ENCODE assay signal across 12 mouse cellular contexts in the genomic region with DNA sequence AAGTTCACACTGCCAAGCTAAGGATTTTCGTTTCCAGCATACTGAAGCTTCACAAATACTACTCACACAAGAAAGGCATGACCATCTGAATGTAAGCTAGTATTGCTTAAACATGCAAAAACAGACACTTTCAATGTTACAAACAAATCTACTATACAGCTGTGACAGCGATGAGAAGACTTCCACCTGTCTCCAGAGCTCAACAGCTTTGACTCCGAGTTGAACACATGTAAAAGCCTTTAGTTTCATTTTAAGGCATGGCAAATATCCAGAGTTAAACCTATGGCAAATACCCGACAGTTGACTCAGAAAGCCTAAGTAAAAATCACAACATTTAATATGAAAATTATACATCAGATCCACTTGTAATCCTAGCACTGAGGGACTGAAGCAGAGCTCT. TPM values are rescaled to one million over a fixed set of nuclear protein-coding genes. Genes with fewer than 3 reads are reported as not detected.
"Had no signal": no experiment of that assay in that cellular context is flagged by ENCODE, and none has a peak within 500 bp of the region (broad histone marks: within the 10 kb centered on the region; RNA-seq: fewer than 3 reads in every experiment).

No protein-coding gene starts in this region.

- H3K4me1 ChIP-seq: limb, embryonic 12.5 days; midbrain, embryonic 10.5 days; neural tube, embryonic 13.5 days had no signal

- H3K9me3 ChIP-seq: kidney, embryonic 15.5 days; limb, embryonic 12.5 days; liver, embryonic 12.5 days; midbrain, embryonic 10.5 days; neural tube, embryonic 13.5 days had no signal

- H3K27me3 ChIP-seq: kidney, embryonic 15.5 days; limb, embryonic 12.5 days; liver, embryonic 12.5 days; neural tube, embryonic 13.5 days had no signal

- H3K4me3 ChIP-seq: kidney, embryonic 15.5 days; limb, embryonic 12.5 days; liver, embryonic 12.5 days; midbrain, embryonic 10.5 days; neural tube, embryonic 13.5 days had no signal

- H3K4me2 ChIP-seq: kidney, embryonic 15.5 days; limb, embryonic 12.5 days; liver, embryonic 12.5 days; lung, embryonic 14.5 days; neural tube, embryonic 13.5 days had no signal

- H3K27ac ChIP-seq: kidney, embryonic 15.5 days; limb, embryonic 12.5 days; liver, embryonic 12.5 days; midbrain, embryonic 10.5 days; neural tube, embryonic 13.5 days had no signal

- DNase-seq: layer of hippocampus, postnatal 36 days had no signal

- ATAC-seq: liver, embryonic 12.5 days had no signal

- H3K9ac ChIP-seq: kidney, embryonic 15.5 days; limb, embryonic 12.5 days; liver, embryonic 12.5 days; lung, embryonic 14.5 days; neural tube, embryonic 13.5 days had no signal

RNA-seq across cellular contexts. Expression of a gene that starts 44.7 kb away (rescaled TPM):
- total RNA-seq: layer of hippocampus, postnatal 36 days; left cerebral cortex, adult 8-10 months; left cerebral cortex, postnatal 25 days had no signal
- polyA plus RNA-seq: midbrain, embryonic 10.5 days; midbrain, embryonic 14.5 days; neural tube, embryonic 13.5 days; stomach, embryonic 14.5 days; thymus, postnatal 0 days had no signal
